Mouse (Mus musculus) thymus, adult 2 months (tissue): ENCODE measurements at regions not wholly inside any gene's neighbourhood (a gene's known extent, or its start where the extent isn't known, plus 50 kb on each side); places are given as distances from the start of the nearest gene placed in this dataset.

Source experiments
- CTCF ChIP-seq: fragments of 200-500 bp; IDR thresholded peaks from 2 replicates; pipeline ENCODE4 v1.5.1; 2012; ENCODE audit warnings: mild to moderate bottlenecking, control low read depth, low read length, moderate library complexity, borderline replicate concordance; ENCODE audit not compliant: control insufficient read depth, poor library complexity, insufficient read depth; ENCODE audit errors: extremely low read depth
- POLR2A ChIP-seq: fragments of 200-500 bp; IDR thresholded peaks from 2 replicates; pipeline ENCODE4 v1.6.1; 2012; ENCODE audit warnings: mild to moderate bottlenecking, low read length, control low read depth, moderate library complexity; ENCODE audit not compliant: control insufficient read depth, poor library complexity, insufficient read depth; ENCODE audit errors: extremely low read depth

- TF ChIP-seq CTCF, result no peak
- no peak for TF ChIP-seq POLR2A
Observed at GRCm38 (mm10) chr2:142967250-142967649, 65.9 kb upstream of the Kif16b start.
